Mouse (Mus musculus): Measurements from ENCODE around the gene Kif3b. TPM values are rescaled to one million over a fixed set of nuclear protein-coding genes. Genes with fewer than 3 reads are reported as not detected.
"Not testable (repeated sequence)": the region's sequence is repeated elsewhere in the genome, so short reads cannot be mapped to it uniquely, and the experiment has no call there.

Gene Kif3b
- 8.9 TPM in 2 replicates for polyA plus RNA-seq (2015; fragmentation: Nextera tagmentation; extraction: Ambion mirVana)

- WGBS = under 1% methylated on average over 59 of the region's 63 CpGs
- H3K4me1 ChIP-seq (ENCODE audit: insufficient read depth, low read length) = peaks cover 12% of the 10 kb centered on the region
- no peaks in the 10 kb centered on the region for H3K9me3 ChIP-seq (ENCODE audit: low read length)
- peak within 1 kb of the TSS; percentile 90 for H3K4me2 ChIP-seq (replicated peaks; ENCODE audit: low read depth, low read length)
- peak within 1 kb of the TSS; percentile 82 for H3K9ac ChIP-seq (replicated peaks; ENCODE audit: low read length)
- peak; percentile 94 for ATAC-seq (ENCODE audit: low FRiP score, low TSS enrichment)
- H3K27ac ChIP-seq (ENCODE audit: low read length) = peak within 1 kb of the TSS; percentile 66
- no peaks in the 10 kb centered on the region for H3K36me3 ChIP-seq (ENCODE audit: insufficient read depth, low read length)
- peak within 1 kb of the TSS; percentile 76 for H3K4me3 ChIP-seq (ENCODE audit: low read length)
- H3K27me3 ChIP-seq (ENCODE audit: insufficient read depth, low read length) = no peaks in the 10 kb centered on the region
Measured at GRCm38 (mm10) chr2:153290938-153291928, at the start of gene Kif3b. Gene Kif3b (plus strand): TSS chr2:153291413.

GRCm38 (mm10) chr2:153242156-153242555 lies 49.1 kb upstream of the Kif3b start:
- no peaks in the 10 kb centered on the region for H3K27me3 ChIP-seq (ENCODE audit: insufficient read depth, low read length)
- no peak for ATAC-seq (ENCODE audit: low FRiP score, low TSS enrichment)
- no peak overlapping the region for H3K27ac ChIP-seq (ENCODE audit: low read length)
- H3K4me2 ChIP-seq (replicated peaks; ENCODE audit: low read depth, low read length) = peak overlapping the region; percentile 68
- peak overlapping the region; percentile 92 for H3K9ac ChIP-seq (replicated peaks; ENCODE audit: low read length)
- H3K9me3 ChIP-seq (ENCODE audit: low read length) = no peaks in the 10 kb centered on the region
- peaks cover 35% of the 10 kb centered on the region for H3K4me1 ChIP-seq (ENCODE audit: insufficient read depth, low read length)
- H3K36me3 ChIP-seq (ENCODE audit: insufficient read depth, low read length) = peaks cover 6% of the 10 kb centered on the region
- WGBS = 56% methylated on average over 6 of the region's 6 CpGs
- peak overlapping the region; percentile 93 for H3K4me3 ChIP-seq (ENCODE audit: low read length)

GRCm38 (mm10) chr2:153249751-153250150 lies 41.5 kb upstream of the Kif3b start:
- no peaks in the 10 kb centered on the region for H3K9me3 ChIP-seq (ENCODE audit: low read length)
- H3K4me3 ChIP-seq (ENCODE audit: low read length) = no peak overlapping the region
- no peak for ATAC-seq (ENCODE audit: low FRiP score, low TSS enrichment)
- H3K27ac ChIP-seq (ENCODE audit: low read length) = no peak overlapping the region
- H3K36me3 ChIP-seq (ENCODE audit: insufficient read depth, low read length) = peaks cover 28% of the 10 kb centered on the region
- H3K4me2 ChIP-seq (replicated peaks; ENCODE audit: low read depth, low read length) = no peak overlapping the region
- no peak overlapping the region for H3K9ac ChIP-seq (replicated peaks; ENCODE audit: low read length)
- 91% methylated on average over 5 of the region's 5 CpGs for WGBS
- no peaks in the 10 kb centered on the region for H3K27me3 ChIP-seq (ENCODE audit: insufficient read depth, low read length)
- no peaks in the 10 kb centered on the region for H3K4me1 ChIP-seq (ENCODE audit: insufficient read depth, low read length)

DNA sequence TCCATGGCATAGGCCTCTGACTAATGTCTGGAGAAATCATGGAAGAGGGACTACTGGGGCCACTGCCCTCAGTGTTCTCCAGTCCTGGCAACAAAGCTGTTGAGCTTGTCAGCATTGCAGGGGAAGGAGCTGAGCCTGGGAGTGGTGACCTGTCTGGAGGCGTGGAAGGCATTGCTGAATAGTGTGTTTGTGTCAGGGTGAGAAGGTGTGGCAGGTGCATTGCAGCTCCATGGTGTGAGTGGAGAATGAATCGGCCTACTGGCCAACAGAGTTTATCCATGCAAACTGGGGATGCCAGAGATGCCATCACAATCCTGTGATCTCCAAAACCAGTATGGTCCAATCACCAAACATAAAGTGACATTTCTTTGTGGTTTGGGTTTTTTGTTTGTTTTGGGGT lies 34.6 kb upstream of the Kif3b start:
- no peaks in the 10 kb centered on the region for H3K27me3 ChIP-seq (ENCODE audit: insufficient read depth, low read length)
- H3K4me1 ChIP-seq (ENCODE audit: insufficient read depth, low read length) = no peaks in the 10 kb centered on the region
- no peak overlapping the region for H3K4me2 ChIP-seq (replicated peaks; ENCODE audit: low read depth, low read length)
- H3K4me3 ChIP-seq (ENCODE audit: low read length) = no peak overlapping the region
- no peak overlapping the region for H3K27ac ChIP-seq (ENCODE audit: low read length)
- H3K9ac ChIP-seq (replicated peaks; ENCODE audit: low read length) = no peak overlapping the region
- peaks cover 17% of the 10 kb centered on the region for H3K36me3 ChIP-seq (ENCODE audit: insufficient read depth, low read length)
- no peaks in the 10 kb centered on the region for H3K9me3 ChIP-seq (ENCODE audit: low read length)
- WGBS = 96% methylated on average over 2 of the region's 2 CpGs
- ATAC-seq (ENCODE audit: low FRiP score, low TSS enrichment) = no peak

- peaks cover 19% of the 10 kb centered on the region for H3K36me3 ChIP-seq (ENCODE audit: insufficient read depth, low read length)
- H3K9me3 ChIP-seq (ENCODE audit: low read length) = no peaks in the 10 kb centered on the region
- H3K9ac ChIP-seq (replicated peaks; ENCODE audit: low read length) = no peak overlapping the region
- no peak overlapping the region for H3K4me2 ChIP-seq (replicated peaks; ENCODE audit: low read depth, low read length)
- no peak for ATAC-seq (ENCODE audit: low FRiP score, low TSS enrichment)
- H3K4me1 ChIP-seq (ENCODE audit: insufficient read depth, low read length) = no peaks in the 10 kb centered on the region
- H3K27me3 ChIP-seq (ENCODE audit: insufficient read depth, low read length) = no peaks in the 10 kb centered on the region
- no peak overlapping the region for H3K4me3 ChIP-seq (ENCODE audit: low read length)
- WGBS = 57% methylated on average over 12 of the region's 12 CpGs
- peak overlapping the region; percentile 29; the same call in 1 of the 2 replicates for H3K27ac ChIP-seq (ENCODE audit: low read length)
Measured at GRCm38 (mm10) chr2:153259030-153259863, 32.0 kb upstream of the Kif3b start.

DNA sequence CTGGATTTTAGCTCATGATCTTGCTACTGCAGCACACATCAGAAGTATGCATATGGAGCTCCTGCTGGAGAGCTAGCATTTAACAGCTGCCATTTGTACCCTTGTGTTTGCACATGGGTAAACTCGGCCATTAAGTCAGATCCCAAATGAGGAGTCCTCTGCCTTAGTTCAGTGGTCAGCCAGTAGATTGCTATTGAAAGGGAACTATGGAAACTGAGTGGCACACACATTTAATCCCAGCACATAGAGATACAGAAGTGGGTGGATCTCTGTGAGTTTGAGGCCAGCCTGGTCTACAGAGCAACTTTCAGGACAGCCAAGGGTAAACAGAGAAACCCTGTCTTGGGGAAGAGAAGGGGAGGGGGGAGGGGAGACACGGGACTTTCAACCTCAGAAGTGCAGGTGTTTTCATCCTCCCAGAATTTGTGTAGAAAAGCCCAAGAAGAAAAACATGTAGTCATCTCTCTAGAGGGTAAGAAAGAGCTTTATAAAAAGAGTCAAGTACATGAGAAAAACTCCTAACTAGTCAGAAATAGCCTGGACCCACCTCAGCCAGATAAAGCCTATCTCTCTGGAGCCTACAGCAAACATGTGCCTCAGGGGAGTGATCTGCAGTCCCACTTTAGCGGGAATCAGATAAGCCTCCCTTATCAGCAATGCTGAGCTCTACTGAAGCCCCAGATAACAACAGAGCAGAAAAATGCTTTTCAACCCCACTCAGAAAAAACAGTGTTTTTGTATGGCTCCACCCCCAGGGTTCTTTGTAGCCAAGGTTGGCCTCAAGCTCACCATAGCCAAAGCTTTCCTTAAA lies 31.1 kb upstream of the Kif3b start:
- no peak for ATAC-seq (ENCODE audit: low FRiP score, low TSS enrichment)
- H3K27ac ChIP-seq (ENCODE audit: low read length) = peak overlapping the region; percentile 29; the same call in 1 of the 2 replicates
- 62% methylated on average over 3 of the region's 3 CpGs for WGBS

DNA sequence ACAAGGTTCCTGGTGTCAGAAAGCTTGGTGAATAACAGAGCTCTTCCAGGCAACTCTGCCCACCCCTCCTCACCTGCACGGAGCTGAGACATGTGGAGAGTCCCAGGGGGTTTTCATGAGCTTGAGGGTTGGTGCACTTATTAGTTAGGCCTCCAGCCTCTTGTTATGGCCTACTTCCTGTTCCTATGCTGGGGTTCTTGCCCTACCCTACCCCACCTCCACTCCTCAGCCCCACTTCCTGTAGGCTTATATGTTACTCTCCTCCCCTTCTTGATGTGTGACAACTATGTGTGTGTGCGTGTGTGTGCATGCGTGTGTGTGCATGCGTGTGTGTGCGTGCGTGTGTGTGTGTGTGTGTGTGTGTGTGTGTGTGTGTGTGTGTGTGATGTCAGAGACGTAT lies 28.2 kb upstream of the Kif3b start:
- peaks cover 41% of the 10 kb centered on the region for H3K36me3 ChIP-seq (ENCODE audit: insufficient read depth, low read length)

More for the DNA sequence above, 31.1 kb upstream of the Kif3b start:
- Histone ChIP-seq H3K9ac (replicated peaks; ENCODE audit: low read length) (no peak overlapping the region), H3K27me3 (ENCODE audit: insufficient read depth, low read length) (no peaks in the 10 kb centered on the region), H3K4me2 (replicated peaks; ENCODE audit: low read depth, low read length) (no peak overlapping the region), H3K4me3 (ENCODE audit: low read length) (no peak overlapping the region), H3K4me1 (ENCODE audit: insufficient read depth, low read length) (no peaks in the 10 kb centered on the region), H3K9me3 (ENCODE audit: low read length) (no peaks in the 10 kb centered on the region), H3K36me3 (ENCODE audit: insufficient read depth, low read length) (peaks cover 22% of the 10 kb centered on the region)

GRCm38 (mm10) chr2:153267331-153267730 lies 23.9 kb upstream of the Kif3b start:
- WGBS = 89% methylated on average over 2 of the region's 2 CpGs
- no peak overlapping the region for H3K4me2 ChIP-seq (replicated peaks; ENCODE audit: low read depth, low read length)
- H3K9me3 ChIP-seq (ENCODE audit: low read length) = no peaks in the 10 kb centered on the region
- H3K27me3 ChIP-seq (ENCODE audit: insufficient read depth, low read length) = no peaks in the 10 kb centered on the region
- no peak for ATAC-seq (ENCODE audit: low FRiP score, low TSS enrichment)
- H3K36me3 ChIP-seq (ENCODE audit: insufficient read depth, low read length) = peaks cover 30% of the 10 kb centered on the region
- H3K4me3 ChIP-seq (ENCODE audit: low read length) = no peak overlapping the region
- H3K4me1 ChIP-seq (ENCODE audit: insufficient read depth, low read length) = no peaks in the 10 kb centered on the region
- no peak overlapping the region for H3K27ac ChIP-seq (ENCODE audit: low read length)
- no peak overlapping the region for H3K9ac ChIP-seq (replicated peaks; ENCODE audit: low read length)

More for the DNA sequence above, 28.2 kb upstream of the Kif3b start:
- H3K27me3 ChIP-seq (ENCODE audit: insufficient read depth, low read length) = no peaks in the 10 kb centered on the region
- no peak overlapping the region for H3K27ac ChIP-seq (ENCODE audit: low read length)
- ATAC-seq (ENCODE audit: low FRiP score, low TSS enrichment) = no peak
- no peak overlapping the region for H3K9ac ChIP-seq (replicated peaks; ENCODE audit: low read length)
- no peaks in the 10 kb centered on the region for H3K4me1 ChIP-seq (ENCODE audit: insufficient read depth, low read length)
- H3K9me3 ChIP-seq (ENCODE audit: low read length) = no peaks in the 10 kb centered on the region
- no peak overlapping the region for H3K4me2 ChIP-seq (replicated peaks; ENCODE audit: low read depth, low read length)
- H3K4me3 ChIP-seq (ENCODE audit: low read length) = no peak overlapping the region
- 86% methylated on average over 7 of the region's 7 CpGs for WGBS

GRCm38 (mm10) chr2:153270231-153270915 lies 20.8 kb upstream of the Kif3b start:
- ATAC-seq (ENCODE audit: low FRiP score, low TSS enrichment); H3K9me3 ChIP-seq (ENCODE audit: low read length): not testable (repeated sequence)

More at GRCm38 (mm10) chr2:153270231-153270915, 20.8 kb upstream of the Kif3b start:
- H3K4me3 ChIP-seq (ENCODE audit: low read length); H3K27me3 ChIP-seq (ENCODE audit: insufficient read depth, low read length); H3K4me1 ChIP-seq (ENCODE audit: insufficient read depth, low read length); H3K27ac ChIP-seq (ENCODE audit: low read length); H3K9ac ChIP-seq (replicated peaks; ENCODE audit: low read length); H3K4me2 ChIP-seq (replicated peaks; ENCODE audit: low read depth, low read length): not testable (repeated sequence)
- H3K36me3 ChIP-seq (ENCODE audit: insufficient read depth, low read length) = peaks cover 16% of the 10 kb centered on the region
- 69% methylated on average over 8 of the region's 8 CpGs for WGBS
